Mouse (Mus musculus): ENCODE measurements around the gene Acoxl. TPM values are rescaled to one million over a fixed set of nuclear protein-coding genes. Genes with fewer than 3 reads are reported as not detected.

Acoxl gene
- polyA plus RNA-seq, 1 experiment: 0.25 TPM

GRCm38 (mm10) chr2:127909790-127910189 is 71.1 kb downstream of the Acoxl start:
- Histone ChIP-seq H3K27ac (ENCODE audit: insufficient read depth, low read length) (no peak overlapping the region), H3K4me3 (ENCODE audit: extremely low read depth, insufficient read depth, insufficient read length) (no peak overlapping the region), H3K27me3 (ENCODE audit: control insufficient read depth, insufficient read depth, low read length) (no peaks in the 10 kb centered on the region), H3K36me3 (ENCODE audit: control insufficient read depth, insufficient read depth, low read length) (no peaks in the 10 kb centered on the region), H3K4me1 (ENCODE audit: control insufficient read depth, insufficient read depth, insufficient read length) (no peaks in the 10 kb centered on the region)
- no peak for TF ChIP-seq CTCF (IDR thresholded peaks at IDR 0.05; ENCODE audit: extremely low read depth, insufficient read depth, insufficient read length, insufficient replicate concordance)
- no peak for TF ChIP-seq POLR2A (IDR thresholded peaks at IDR 0.05; ENCODE audit: low read depth, low read length)
- 92% methylated on average over 4 of the region's 4 CpGs for WGBS
- DNase-seq (ENCODE audit: low read depth in 1 of 2, low spot score in 2 of 2): no peak

- no peak for TF ChIP-seq CTCF (IDR thresholded peaks at IDR 0.05; ENCODE audit: extremely low read depth, insufficient read depth, insufficient read length, insufficient replicate concordance)
- TF ChIP-seq POLR2A (IDR thresholded peaks at IDR 0.05; ENCODE audit: low read depth, low read length): no peak
- H3K36me3 ChIP-seq (ENCODE audit: control insufficient read depth, insufficient read depth, low read length): no peaks in the 10 kb centered on the region
- H3K27me3 ChIP-seq (ENCODE audit: control insufficient read depth, insufficient read depth, low read length): no peaks in the 10 kb centered on the region
- H3K4me1 ChIP-seq (ENCODE audit: control insufficient read depth, insufficient read depth, insufficient read length): peaks cover 4% of the 10 kb centered on the region; the same call in 1 of the 2 replicates
- 79% methylated on average over 3 of the region's 3 CpGs for WGBS
- no peak overlapping the region for H3K4me3 ChIP-seq (ENCODE audit: extremely low read depth, insufficient read depth, insufficient read length)
- DNase-seq (ENCODE audit: low read depth in 1 of 2, low spot score in 2 of 2): no peak
- no peak overlapping the region for H3K27ac ChIP-seq (ENCODE audit: insufficient read depth, low read length)
Observed at GRCm38 (mm10) chr2:127911579-127911978, 72.9 kb downstream of the Acoxl start.

- Histone ChIP-seq H3K27me3 (ENCODE audit: control insufficient read depth, insufficient read depth, low read length) (no peaks in the 10 kb centered on the region), H3K4me1 (ENCODE audit: control insufficient read depth, insufficient read depth, insufficient read length) (peaks cover 4% of the 10 kb centered on the region; the same call in 1 of the 2 replicates), H3K27ac (ENCODE audit: insufficient read depth, low read length) (no peak overlapping the region), H3K4me3 (ENCODE audit: extremely low read depth, insufficient read depth, insufficient read length) (no peak overlapping the region), H3K36me3 (ENCODE audit: control insufficient read depth, insufficient read depth, low read length) (no peaks in the 10 kb centered on the region)
- no peak for TF ChIP-seq CTCF (IDR thresholded peaks at IDR 0.05; ENCODE audit: extremely low read depth, insufficient read depth, insufficient read length, insufficient replicate concordance)
- no peak for TF ChIP-seq POLR2A (IDR thresholded peaks at IDR 0.05; ENCODE audit: low read depth, low read length)
- no peak for DNase-seq (ENCODE audit: low read depth in 1 of 2, low spot score in 2 of 2)
- WGBS: 74% methylated on average over 5 of the region's 5 CpGs
Observed at GRCm38 (mm10) chr2:127914047-127914446, 75.4 kb downstream of the Acoxl start.

- no peaks in the 10 kb centered on the region for H3K27me3 ChIP-seq (ENCODE audit: control insufficient read depth, insufficient read depth, low read length)
- H3K27ac ChIP-seq (ENCODE audit: insufficient read depth, low read length): no peak overlapping the region
- H3K4me3 ChIP-seq (ENCODE audit: extremely low read depth, insufficient read depth, insufficient read length): no peak overlapping the region
- peak in 1 of 2 experiments; percentile 23 for DNase-seq (ENCODE audit: low read depth in 1 of 2, low spot score in 2 of 2)
- TF ChIP-seq POLR2A (IDR thresholded peaks at IDR 0.05; ENCODE audit: low read depth, low read length) (no peak), CTCF (IDR thresholded peaks at IDR 0.05; ENCODE audit: extremely low read depth, insufficient read depth, insufficient read length, insufficient replicate concordance) (no peak)
- H3K4me1 ChIP-seq (ENCODE audit: control insufficient read depth, insufficient read depth, insufficient read length): peaks cover 4% of the 10 kb centered on the region; the same call in 1 of the 2 replicates
- WGBS: 9% methylated on average over 7 of the region's 7 CpGs
- no peaks in the 10 kb centered on the region for H3K36me3 ChIP-seq (ENCODE audit: control insufficient read depth, insufficient read depth, low read length)
Observed at GRCm38 (mm10) chr2:127916804-127917410, 78.2 kb downstream of the Acoxl start.

- Histone ChIP-seq H3K27ac (ENCODE audit: insufficient read depth, low read length) (no peak overlapping the region), H3K27me3 (ENCODE audit: control insufficient read depth, insufficient read depth, low read length) (no peaks in the 10 kb centered on the region), H3K36me3 (ENCODE audit: control insufficient read depth, insufficient read depth, low read length) (no peaks in the 10 kb centered on the region), H3K4me3 (ENCODE audit: extremely low read depth, insufficient read depth, insufficient read length) (no peak overlapping the region), H3K4me1 (ENCODE audit: control insufficient read depth, insufficient read depth, insufficient read length) (peaks cover 6% of the 10 kb centered on the region; the same call in 1 of the 2 replicates)
- WGBS: 92% methylated on average over 1 of the region's 1 CpGs
- TF ChIP-seq POLR2A (IDR thresholded peaks at IDR 0.05; ENCODE audit: low read depth, low read length) (no peak), CTCF (IDR thresholded peaks at IDR 0.05; ENCODE audit: extremely low read depth, insufficient read depth, insufficient read length, insufficient replicate concordance) (no peak)
- no peak for DNase-seq (ENCODE audit: low read depth in 1 of 2, low spot score in 2 of 2)
Observed at GRCm38 (mm10) chr2:127919740-127920139, 81.1 kb downstream of the Acoxl start.

GRCm38 (mm10) chr2:127922036-127922901 is 83.6 kb downstream of the Acoxl start:
- no peaks in the 10 kb centered on the region for H3K27me3 ChIP-seq (ENCODE audit: control insufficient read depth, insufficient read depth, low read length)
- TF ChIP-seq POLR2A (IDR thresholded peaks at IDR 0.05; ENCODE audit: low read depth, low read length) (no peak), CTCF (IDR thresholded peaks at IDR 0.05; ENCODE audit: extremely low read depth, insufficient read depth, insufficient read length, insufficient replicate concordance) (no peak)
- H3K4me3 ChIP-seq (ENCODE audit: extremely low read depth, insufficient read depth, insufficient read length): no peak overlapping the region
- DNase-seq (ENCODE audit: low read depth in 1 of 2, low spot score in 2 of 2): no peak
- no peaks in the 10 kb centered on the region for H3K36me3 ChIP-seq (ENCODE audit: control insufficient read depth, insufficient read depth, low read length)
- H3K27ac ChIP-seq (ENCODE audit: insufficient read depth, low read length): peak overlapping the region; percentile 27; the same call in 1 of the 2 replicates
- peaks cover 2% of the 10 kb centered on the region; the same call in 1 of the 2 replicates for H3K4me1 ChIP-seq (ENCODE audit: control insufficient read depth, insufficient read depth, insufficient read length)
- WGBS: 79% methylated on average over 22 of the region's 22 CpGs
